Mouse (Mus musculus) lung, embryonic 16.5 days (tissue): ENCODE measurements around the gene Cldn3. TPM values are rescaled to one million over a fixed set of nuclear protein-coding genes. Genes with fewer than 3 reads are reported as not detected.

Source experiments
- ATAC-seq: fragments of 200-750 bp; cut with Nextera tagmentation; 2 replicates; pipeline ENCODE4 v1.8.0; 2017; ENCODE audit warnings: low read depth, mild to moderate bottlenecking, moderate library complexity
- H3K27ac ChIP-seq: fragments of 300-500 bp; sonication (generic); 2 replicates; pipeline ENCODE4 v1.5.1; 2014; ENCODE audit warnings: mild to moderate bottlenecking, control low read depth, low read length
- H3K27me3 ChIP-seq: fragments of 300-500 bp; sonication (generic); 2 replicates; pipeline ENCODE4 v1.6.1; 2014; ENCODE audit warnings: low read depth, low read length, mixed read lengths; ENCODE audit not compliant: control insufficient read depth, insufficient read depth
- H3K36me3 ChIP-seq: fragments of 300-500 bp; sonication (generic); 2 replicates; pipeline ENCODE4 v1.6.1; 2014; ENCODE audit warnings: low read length; ENCODE audit not compliant: control insufficient read depth, insufficient read depth
- H3K4me1 ChIP-seq: fragments of 300-500 bp; sonication (generic); replicated peaks from 2 replicates; pipeline ENCODE4 v1.6.1; 2014; ENCODE audit warnings: low read length, mixed read lengths; ENCODE audit not compliant: control insufficient read depth, insufficient read depth
- H3K4me2 ChIP-seq: fragments of 300-500 bp; sonication (generic); 2 replicates; pipeline ENCODE4 v1.6.1; 2014; ENCODE audit warnings: low read depth, low read length, control low read depth
- H3K4me3 ChIP-seq: fragments of 300-500 bp; sonication (generic); 2 replicates; pipeline ENCODE4 v1.5.1; 2014; ENCODE audit warnings: mild to moderate bottlenecking, low read length, control low read depth
- H3K9ac ChIP-seq: fragments of 300-500 bp; sonication (generic); 2 replicates; pipeline ENCODE4 v1.6.1; 2014; ENCODE audit warnings: low read length, control low read depth
- H3K9me3 ChIP-seq: fragments of 300-500 bp; sonication (generic); 2 replicates; pipeline ENCODE4 v1.6.1; 2016; ENCODE audit warnings: low read length; ENCODE audit not compliant: control insufficient read depth
- WGBS: fragments of 180-500 bp; shearing (Covaris S2); extraction: QIAGEN DNeasy Blood & Tissue Kit; methylation state at CpG from one replicate; pipeline ENCODE4 v1.1.7; 2014; 5-methylcytosine and 5-hydroxymethylcytosine counted together
- polyA plus RNA-seq: library from polyadenylated mRNA; unstranded; fragments of >200 nt; fragmentation: Nextera tagmentation; extraction: Ambion mirVana; gene quantifications from 2 replicates; pipeline ENCODE4 v1.2.1, GENCODE M21; 2015

The Cldn3 gene
- polyA plus RNA-seq, 1 experiment from 2014 or later, result 328 TPM

DNA sequence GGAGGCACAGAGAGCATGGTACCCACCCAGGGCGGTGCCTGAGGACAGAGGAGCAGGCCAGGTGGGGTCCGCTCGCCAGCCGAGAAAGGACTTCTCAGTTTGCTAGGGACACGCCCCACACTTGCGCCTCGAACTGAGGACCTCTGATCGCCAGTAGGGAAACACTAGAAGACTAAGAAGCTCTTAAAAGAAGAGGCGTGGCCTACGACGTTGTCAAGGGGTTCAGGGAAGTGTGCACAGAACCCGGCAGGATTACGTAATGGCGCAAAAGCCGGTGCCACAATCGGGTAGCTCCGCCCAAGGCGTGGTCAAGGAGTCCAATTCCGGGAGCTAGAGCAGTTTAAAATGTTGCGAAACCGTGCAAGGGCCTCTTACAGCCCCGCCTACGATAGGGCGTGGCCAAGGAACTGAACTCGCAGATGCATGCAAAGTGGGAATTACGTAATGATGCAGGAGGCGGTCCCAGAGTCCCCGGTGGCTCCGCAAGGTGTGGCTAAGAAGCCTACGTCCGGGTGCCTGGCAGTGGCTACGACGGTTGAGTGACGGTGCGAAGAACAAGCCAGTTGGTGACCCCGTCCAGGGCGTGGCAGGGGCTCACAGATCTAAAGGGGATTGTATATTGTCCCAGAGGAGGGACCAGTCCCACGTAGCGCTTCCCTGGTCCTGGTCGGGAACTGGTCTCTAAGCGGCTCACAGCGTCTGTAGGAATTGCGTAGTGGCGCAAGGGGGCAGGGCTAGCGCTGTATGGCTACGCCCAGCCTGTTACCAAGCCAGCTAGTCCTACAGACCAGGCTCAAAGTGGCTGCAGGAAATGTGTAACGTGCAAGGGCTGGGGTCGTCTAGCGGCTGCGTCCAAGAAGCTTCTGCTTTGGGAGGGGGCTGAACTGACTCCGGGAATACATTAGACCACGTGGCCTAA lies 22.9 kb downstream of the Cldn3 start, which contains the start of gene Abhd11:
Gene Abhd11 (plus strand): TSS at position 482 of the 919 bp plus-strand sequence.
- H3K27ac ChIP-seq, result peak within 1 kb of the TSS; percentile 99
- H3K4me1 ChIP-seq, result peaks cover 22% of the 10 kb centered on the region
- ATAC-seq, result peak; percentile 84
- under 1% methylated on average over 52 of the region's 52 CpGs for WGBS
- H3K4me3 ChIP-seq, result peak within 1 kb of the TSS; percentile 68
- H3K27me3 ChIP-seq, result no peaks in the 10 kb centered on the region
- H3K36me3 ChIP-seq, result no peaks in the 10 kb centered on the region
- H3K9ac ChIP-seq, result peak within 1 kb of the TSS; percentile 73
- peak within 1 kb of the TSS; percentile 73 for H3K4me2 ChIP-seq
- H3K9me3 ChIP-seq, result no peaks in the 10 kb centered on the region

DNA sequence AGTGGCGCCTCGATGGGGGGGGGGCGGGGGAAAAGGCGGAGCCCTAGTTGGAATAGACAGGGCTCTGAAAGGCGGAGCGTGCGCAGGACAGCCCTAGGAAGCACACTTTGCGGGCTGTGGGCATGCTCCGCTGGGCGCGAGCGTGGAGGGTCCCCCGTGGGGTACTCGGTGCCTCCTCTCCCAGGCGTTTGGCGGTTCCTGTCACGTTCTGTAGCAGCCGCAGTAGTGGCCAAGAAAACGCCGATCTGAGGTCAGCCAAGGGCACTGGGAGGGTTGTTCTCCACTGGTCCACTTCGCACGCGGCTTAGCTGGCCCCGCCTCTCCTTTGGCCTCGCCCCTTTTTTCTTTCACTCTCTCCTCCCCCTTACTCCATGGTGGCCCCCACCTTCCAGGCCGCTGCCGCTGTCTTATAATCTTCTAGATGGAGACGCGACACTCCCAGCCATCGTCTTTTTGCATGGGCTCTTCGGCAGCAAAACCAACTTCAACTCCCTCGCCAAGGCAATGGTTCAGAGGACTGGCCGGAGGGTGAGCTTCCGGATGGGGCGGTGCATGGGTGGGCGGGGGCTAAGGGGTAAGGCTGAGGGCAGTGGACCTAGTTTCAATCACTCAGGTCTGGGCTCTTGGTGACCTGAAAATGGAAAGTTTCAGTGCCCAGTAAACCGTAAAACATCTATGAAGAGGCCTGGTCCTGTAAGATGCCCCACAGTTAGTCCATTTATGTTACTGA lies 23.7 kb downstream of the Cldn3 start:
- ATAC-seq, result peak; percentile 73
- peaks cover 22% of the 10 kb centered on the region for H3K4me1 ChIP-seq
- under 1% methylated on average over 32 of the region's 37 CpGs for WGBS

DNA sequence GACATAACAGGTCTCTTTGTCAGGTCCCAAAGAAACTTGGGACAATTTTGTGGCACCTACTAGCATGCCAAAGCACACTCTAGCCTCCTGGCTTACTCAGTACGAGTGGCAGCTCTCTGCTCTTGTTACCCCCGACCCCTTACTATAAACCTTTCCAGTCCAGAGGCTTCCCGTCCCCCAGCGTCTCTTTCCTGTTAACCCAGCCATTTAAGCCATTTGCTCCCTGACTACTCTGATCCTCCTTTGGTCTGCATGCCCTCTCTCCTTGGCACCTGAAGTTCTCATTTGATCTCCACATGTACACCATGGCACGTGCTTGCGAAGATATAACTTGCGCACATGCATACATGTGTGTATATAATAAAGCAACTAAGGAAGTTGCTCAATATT lies 24.3 kb downstream of the Cldn3 start:
- H3K36me3 ChIP-seq, result no peaks in the 10 kb centered on the region
- H3K9me3 ChIP-seq, result no peaks in the 10 kb centered on the region
- peak overlapping the region; percentile 73 for H3K9ac ChIP-seq
- H3K27ac ChIP-seq, result peak overlapping the region; percentile 99
- peak overlapping the region; percentile 73 for H3K4me2 ChIP-seq
- H3K27me3 ChIP-seq, result no peaks in the 10 kb centered on the region
- ATAC-seq, result no peak
- H3K4me1 ChIP-seq, result peaks cover 22% of the 10 kb centered on the region
- WGBS, result 41% methylated on average over 7 of the region's 7 CpGs
- peak overlapping the region; percentile 68 for H3K4me3 ChIP-seq

More for the DNA sequence above, 23.7 kb downstream of the Cldn3 start:
- Histone ChIP-seq H3K9ac (peak overlapping the region; percentile 73), H3K27ac (peak overlapping the region; percentile 99), H3K4me2 (peak overlapping the region; percentile 73), H3K4me3 (peak overlapping the region; percentile 68), H3K9me3 (no peaks in the 10 kb centered on the region), H3K36me3 (no peaks in the 10 kb centered on the region), H3K27me3 (no peaks in the 10 kb centered on the region)

DNA sequence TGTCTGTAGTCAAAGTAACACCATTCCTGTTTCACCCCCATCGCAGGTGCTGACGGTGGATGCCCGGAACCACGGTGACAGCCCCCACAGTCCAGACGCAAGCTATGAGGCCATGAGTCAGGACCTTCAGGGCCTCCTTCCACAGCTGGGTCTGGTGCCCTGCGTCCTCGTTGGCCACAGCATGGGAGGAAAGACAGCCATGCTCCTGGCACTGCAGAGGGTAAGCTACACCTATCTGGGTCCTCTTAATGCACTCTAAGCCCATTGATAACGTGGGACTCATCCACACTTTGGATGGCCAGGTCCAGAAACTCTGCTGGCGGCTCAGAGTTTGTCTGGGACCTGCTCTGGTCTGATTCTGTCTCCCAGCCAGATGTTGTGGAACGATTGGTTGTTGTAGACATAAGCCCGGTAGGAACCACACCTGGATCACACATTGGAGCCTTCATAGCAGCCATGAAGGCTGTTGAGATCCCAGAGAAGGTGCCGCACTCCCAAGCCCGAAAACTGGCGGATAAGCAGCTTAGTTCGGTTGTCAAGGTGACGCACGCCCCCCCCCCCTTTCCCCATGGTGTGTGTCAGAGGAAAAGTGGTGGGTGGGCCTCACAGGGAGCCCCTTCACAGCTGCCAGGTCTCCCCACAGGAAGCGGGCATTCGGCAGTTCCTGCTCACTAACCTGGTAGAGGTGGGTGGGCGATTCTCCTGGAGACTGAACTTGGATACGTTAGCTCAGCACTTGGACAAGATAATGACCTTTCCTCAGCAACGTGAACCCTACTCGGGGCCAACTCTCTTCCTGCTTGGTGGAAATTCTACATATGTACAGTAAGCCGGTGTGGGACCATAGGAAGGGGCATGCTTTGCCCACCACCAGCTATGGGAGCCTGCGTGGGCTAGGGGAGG lies 25.1 kb downstream of the Cldn3 start:
- H3K4me2 ChIP-seq, result no peak overlapping the region
- H3K9ac ChIP-seq, result no peak overlapping the region
- H3K27me3 ChIP-seq, result no peaks in the 10 kb centered on the region
- no peak for ATAC-seq
- 78% methylated on average over 25 of the region's 25 CpGs for WGBS
- peaks cover 22% of the 10 kb centered on the region for H3K4me1 ChIP-seq
- H3K9me3 ChIP-seq, result no peaks in the 10 kb centered on the region
- no peaks in the 10 kb centered on the region for H3K36me3 ChIP-seq
- H3K4me3 ChIP-seq, result no peak overlapping the region
- no peak overlapping the region for H3K27ac ChIP-seq

DNA sequence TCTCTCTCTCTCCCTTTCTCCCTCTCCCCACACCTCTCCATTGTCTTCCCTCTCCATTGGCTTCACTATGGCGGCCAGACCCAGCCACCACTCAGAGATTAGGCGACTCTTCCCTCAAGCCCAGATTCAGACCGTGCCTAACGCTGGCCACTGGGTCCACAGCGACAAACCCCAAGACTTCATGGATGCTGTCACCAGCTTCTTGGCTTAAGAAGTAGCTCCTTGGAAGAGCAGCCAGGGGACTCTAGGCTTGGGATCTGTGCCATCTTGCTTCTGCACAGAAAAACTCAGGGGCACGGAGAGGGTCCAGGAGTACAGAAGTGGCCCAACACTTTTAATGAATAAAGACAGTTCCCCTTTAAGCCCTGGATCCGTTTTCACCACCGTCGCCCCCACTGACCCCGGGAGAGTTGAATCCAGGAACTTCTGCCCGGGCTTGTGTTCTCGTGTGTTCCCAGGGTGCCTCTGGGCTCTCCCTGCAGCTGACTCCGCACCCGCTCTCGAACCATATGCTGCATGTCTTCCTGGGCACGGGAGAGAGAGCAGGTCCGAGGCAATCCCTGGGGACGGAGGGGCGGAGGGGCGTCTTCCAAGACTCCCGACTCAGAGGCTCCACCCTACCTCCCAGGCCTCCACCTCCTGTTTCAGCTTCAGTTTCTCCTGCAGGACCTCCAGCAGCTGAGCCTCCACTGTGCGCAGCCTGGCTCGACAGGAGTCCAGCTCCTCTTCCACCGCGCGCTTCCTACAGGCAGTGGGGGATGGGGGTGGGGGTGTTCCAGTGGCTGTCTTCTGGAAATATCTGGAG lies 26.0 kb downstream of the Cldn3 start:
- peak overlapping the region; percentile 33 for H3K9ac ChIP-seq
- WGBS, result 30% methylated on average over 26 of the region's 26 CpGs
- peak overlapping the region; percentile 45 for H3K4me2 ChIP-seq
- no peaks in the 10 kb centered on the region for H3K27me3 ChIP-seq
- ATAC-seq, result no peak
- peak overlapping the region; percentile 41; the same call in 1 of the 2 replicates for H3K27ac ChIP-seq
- peaks cover 22% of the 10 kb centered on the region for H3K4me1 ChIP-seq
- H3K36me3 ChIP-seq, result no peaks in the 10 kb centered on the region
- H3K4me3 ChIP-seq, result peak overlapping the region; percentile 28
- H3K9me3 ChIP-seq, result no peaks in the 10 kb centered on the region

DNA sequence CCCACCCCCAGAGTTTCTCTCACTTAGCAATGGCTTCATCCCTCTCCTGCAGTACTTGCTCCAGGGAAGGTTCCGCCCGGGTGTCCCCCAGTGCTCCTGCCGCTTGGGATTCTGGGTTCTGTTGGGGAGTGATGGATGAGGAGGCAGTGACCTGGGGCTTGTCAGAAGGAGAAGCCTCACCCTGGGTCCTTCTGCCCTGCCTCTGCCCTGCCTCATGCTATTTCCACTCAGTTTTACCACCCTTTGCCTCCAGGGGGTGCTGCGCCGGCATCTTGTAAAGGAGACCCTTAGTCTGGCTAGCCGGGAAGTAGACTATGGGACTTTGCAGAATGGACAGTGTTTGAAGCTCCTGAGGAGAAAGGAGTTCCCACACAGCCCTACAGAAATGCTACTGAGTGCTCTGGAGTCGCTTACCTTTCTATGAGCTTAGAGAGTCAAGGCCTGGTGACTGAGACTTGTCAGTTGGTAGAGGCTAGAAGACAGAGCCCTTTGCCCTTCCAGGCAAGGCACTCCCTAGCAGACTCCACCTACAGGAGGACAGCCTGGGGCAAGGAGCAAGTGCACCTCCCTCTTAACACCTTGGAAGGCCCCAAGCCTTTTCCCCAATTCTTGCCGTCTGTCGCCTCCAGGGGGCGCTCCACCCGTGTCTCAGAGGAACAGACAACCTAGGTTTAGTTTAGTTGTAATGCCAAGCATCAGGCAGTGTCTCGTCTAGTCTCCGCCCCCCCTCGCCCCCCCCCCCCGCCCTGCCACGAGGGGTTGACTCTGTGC lies 26.8 kb downstream of the Cldn3 start:
- Histone ChIP-seq H3K36me3 (no peaks in the 10 kb centered on the region), H3K9me3 (no peaks in the 10 kb centered on the region), H3K9ac (peak overlapping the region; percentile 33), H3K4me1 (peaks cover 22% of the 10 kb centered on the region), H3K27me3 (no peaks in the 10 kb centered on the region), H3K4me2 (peak overlapping the region; percentile 45), H3K27ac (peak overlapping the region; percentile 41), H3K4me3 (peak overlapping the region; percentile 28)
- no peak for ATAC-seq
- 7% methylated on average over 14 of the region's 16 CpGs for WGBS

DNA sequence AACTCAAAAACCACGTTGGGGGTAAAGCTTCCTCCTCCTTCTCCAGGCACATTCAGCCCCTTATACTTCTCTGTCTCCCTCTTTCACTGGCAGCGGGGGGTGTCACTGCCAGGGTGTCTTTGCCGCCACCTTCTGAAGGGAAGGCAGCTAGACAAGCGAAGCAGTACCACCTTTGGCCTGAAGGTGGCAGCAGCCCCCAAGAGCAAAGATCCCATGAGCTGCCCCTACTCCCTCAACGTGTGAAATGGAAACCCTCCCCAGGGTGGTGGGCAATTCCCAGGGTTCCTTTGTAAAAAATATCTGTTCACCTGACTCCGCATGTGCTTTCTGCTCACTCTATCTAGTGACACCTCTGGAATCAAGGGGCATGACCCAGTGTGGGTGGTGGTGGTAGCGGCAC lies 29.5 kb downstream of the Cldn3 start:
- 14% methylated on average over 7 of the region's 7 CpGs for WGBS
- H3K27me3 ChIP-seq, result no peaks in the 10 kb centered on the region
- no peak overlapping the region for H3K4me2 ChIP-seq
- H3K9ac ChIP-seq, result no peak overlapping the region
- H3K27ac ChIP-seq, result no peak overlapping the region
- peak; percentile 27 for ATAC-seq
- no peaks in the 10 kb centered on the region for H3K9me3 ChIP-seq
- no peak overlapping the region for H3K4me3 ChIP-seq
- no peaks in the 10 kb centered on the region for H3K36me3 ChIP-seq
- H3K4me1 ChIP-seq, result peaks cover 20% of the 10 kb centered on the region
